Mouse (Mus musculus) liver, adult (tissue): ENCODE measurements around the gene Pak4.
A peak's percentile ranks its signal among the peaks of the same experiment; 100 is the strongest.

Experiments used
- GATA4 ChIP-seq: IDR thresholded peaks from 2 replicates; pipeline ENCODE4 v1.6.1; 2014; ENCODE audit warnings: mild to moderate bottlenecking, low read length; ENCODE audit not compliant: insufficient replicate concordance

Pak4 gene

DNA sequence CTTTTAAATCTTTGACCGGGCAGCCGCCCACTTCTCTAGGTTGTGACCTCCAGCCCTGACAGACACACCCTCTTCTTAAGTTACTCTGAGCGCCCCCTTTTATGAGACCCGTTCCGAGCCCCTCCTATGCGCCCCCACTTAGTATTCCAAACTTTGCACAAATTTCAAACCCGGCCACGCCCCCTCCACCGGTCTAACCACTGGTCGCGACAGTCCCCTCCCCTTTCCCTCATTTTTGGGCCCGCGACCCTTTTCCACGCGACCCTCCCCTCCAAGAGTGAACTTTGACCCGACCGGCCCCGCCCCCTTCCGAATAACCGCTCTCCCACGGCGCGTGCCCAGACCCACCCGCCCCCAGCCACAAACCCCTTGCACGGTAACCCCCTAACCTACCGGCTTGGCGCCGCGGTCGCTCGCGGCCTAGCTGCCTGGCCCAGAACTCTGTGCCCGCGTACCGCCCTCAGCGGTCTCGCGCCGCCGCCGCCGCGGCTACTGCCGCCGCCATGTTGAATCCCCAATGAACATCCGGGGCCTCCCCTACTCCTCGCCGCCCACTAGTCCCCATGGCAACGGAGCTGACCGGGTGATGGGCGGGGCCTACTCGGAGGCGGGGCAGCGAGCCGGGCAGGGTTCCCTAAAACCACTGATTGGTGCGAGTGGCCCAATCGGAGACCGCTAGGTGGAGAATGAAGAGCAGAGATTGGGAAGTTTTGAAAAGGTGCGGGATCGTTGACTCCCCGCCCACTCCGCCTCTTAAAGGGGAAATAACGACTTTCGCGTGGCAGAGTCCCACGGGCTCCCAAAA lies at the start of gene Pak4, which contains the start of gene Samd4b:
Pak4 (minus strand) TSS at position 544 of the 805 bp plus-strand sequence.
Samd4b (minus strand) TSS at position 503 of the 805 bp plus-strand sequence.
- no peak; the same call in 1 of the 2 replicates for TF ChIP-seq GATA4

DNA sequence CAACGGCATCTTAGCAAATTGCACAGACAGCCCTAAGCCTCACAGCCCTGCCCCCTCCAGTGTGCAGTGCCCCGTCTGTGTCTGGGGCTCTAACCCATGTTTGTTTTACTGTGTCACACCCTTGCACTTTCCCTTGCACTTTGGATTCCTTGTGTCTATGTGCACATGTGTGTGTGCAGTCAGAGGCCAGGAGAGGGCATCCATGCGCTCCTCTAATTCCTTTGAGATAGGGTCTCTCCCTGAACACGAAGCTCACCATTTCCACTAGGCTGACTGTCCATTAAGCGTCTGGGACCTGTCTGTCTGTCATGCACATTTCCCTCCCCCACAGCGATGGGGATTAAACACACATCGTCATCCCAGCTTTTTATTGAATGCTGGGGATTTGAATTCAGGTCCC lies 49.0 kb upstream of the Pak4 start:
- no peak for TF ChIP-seq GATA4

DNA sequence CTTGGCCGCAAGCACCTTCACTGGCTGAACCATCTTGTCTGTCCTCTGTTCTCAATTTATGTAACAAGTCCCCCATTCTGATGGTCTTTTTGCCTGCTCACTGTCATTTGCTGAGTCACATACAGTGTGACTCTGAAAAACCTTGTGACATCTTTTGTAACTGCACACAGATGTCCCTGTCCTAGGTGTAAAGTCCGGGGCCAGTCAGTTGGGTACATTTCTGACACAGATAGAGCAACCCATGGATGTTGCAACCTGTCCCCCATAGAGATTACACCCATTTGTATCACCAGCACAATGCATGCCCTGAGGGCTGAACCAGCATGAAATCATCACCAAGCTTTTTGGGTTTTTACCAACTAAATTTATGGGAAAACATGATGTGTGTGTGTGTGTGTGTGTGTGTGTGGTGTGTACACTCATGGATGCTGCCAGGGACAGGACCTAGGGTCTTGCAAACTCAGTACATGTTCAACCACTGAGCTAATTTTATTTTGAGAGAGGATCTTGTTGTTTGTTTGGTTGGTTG lies 48.0 kb upstream of the Pak4 start:
- TF ChIP-seq GATA4 = peak; percentile 49; the same call in 1 of the 2 replicates

DNA sequence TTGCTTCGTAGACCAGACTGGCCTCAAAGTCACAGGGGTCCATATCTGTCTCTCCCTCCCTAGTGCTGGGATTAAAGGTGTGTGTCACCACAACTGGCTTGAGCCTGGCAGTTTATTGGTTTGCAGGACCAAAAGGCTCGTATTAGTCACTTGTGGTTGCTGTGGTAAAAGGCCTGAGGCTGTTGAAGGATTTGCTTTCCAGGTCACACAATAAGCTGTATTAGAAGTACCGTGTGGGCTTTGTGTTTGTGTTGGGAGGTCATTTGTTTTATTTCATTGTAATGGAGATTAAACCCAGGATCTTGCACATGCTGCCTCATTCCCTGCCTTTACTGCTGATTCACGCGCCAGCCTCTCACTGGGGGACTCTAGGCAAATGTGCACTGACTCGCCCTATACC lies 47.4 kb upstream of the Pak4 start:
- no peak for TF ChIP-seq GATA4

DNA sequence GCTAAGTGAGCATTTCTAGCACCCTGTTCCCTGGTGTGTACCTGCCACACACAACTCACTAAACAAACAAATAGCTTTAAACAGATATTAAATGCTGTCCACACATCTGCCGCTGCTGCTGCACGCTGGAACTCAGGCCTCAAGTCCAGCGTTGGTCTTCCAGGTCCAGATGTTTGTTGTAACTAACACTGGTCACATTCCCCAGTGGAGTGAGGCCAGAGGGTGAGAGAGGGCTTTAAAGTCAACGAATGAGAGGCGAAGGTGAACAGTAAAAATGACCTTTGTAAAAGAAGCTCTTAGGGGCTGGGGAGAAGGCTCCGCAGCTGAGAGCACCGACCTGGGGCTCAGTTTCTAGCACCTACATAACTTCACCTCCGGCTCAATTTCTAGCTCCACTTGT lies 43.6 kb upstream of the Pak4 start:
- TF ChIP-seq GATA4 = no peak

DNA sequence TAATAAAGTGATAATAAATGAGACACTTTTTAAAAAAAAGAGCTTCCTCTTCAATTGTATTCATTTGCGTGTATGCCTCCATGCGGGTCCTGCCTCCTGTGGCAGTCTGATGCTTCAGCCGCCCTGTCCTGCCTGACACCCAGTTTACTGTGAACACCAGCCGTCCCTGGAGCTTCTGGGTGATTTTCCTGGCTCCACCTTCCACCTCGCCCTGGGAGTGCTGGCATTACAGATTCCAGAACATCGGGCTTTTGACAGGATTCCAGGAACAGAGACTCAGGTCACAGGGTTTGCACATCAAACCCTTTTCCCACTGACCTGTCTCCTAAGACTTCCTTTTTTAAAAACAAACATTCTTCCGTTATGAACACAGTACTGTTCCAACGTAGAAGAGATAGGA lies 39.5 kb upstream of the Pak4 start:
- no peak for TF ChIP-seq GATA4

DNA sequence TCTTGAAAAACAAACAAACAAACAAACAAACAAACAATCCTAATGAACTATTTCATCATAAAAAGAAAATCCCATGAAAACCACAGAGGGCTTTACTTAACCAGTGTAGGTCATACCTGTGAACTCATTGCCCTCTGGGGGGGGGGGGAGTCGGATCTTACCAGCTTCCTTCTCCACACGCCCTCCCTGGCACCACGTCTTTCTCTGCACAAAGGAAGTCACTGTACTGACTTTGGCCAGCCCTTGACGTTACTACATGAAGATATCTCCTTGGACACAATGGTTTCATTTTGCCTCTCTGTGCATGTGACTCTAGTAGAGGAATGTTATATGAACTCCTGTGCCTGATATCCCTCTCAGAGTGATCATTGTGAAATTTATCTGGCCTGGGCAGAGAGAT lies 36.1 kb upstream of the Pak4 start:
- no peak for TF ChIP-seq GATA4

DNA sequence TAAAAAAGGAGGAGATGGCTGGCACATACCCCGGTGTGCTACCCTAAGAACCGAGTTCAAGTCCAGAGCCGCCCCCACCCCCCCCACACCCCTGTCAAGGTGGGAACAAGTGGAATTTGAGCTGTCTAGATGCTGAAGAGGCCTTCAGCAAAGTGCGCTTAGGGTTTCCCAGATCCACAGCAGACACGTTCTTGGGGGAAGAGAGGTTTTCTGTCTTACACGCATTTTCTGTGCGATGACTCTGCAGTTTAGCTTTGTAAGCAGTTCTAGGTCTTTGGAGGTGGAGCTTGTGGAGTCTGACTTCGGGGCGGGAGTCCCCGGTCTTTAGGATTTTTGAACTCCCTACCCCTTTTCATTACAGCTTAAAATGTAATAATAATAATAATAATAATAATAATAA lies 33.1 kb upstream of the Pak4 start, which contains the start of gene Acp7:
Acp7 (minus strand) TSS at position 260 of the 400 bp plus-strand sequence.
- TF ChIP-seq GATA4 = no peak

DNA sequence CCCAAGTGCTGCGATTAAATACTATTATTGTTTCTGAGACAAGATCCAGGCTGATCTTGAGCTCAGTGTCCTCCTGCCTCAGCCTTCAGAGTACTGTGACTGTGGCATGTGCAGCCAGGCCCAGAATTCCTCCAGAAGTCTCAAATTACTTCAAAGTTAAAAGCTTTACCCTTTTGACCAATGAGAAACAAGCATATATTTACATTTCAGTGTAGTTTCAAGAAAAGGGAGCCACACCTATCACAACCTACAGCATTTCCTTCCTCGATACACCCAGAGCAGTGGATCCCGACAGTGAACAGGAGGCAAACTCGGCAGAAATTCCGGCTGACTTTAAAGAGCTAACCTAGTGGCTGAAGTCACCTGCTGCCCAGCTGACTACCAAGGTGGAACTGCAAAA lies 26.8 kb upstream of the Pak4 start:
- TF ChIP-seq GATA4 = no peak

DNA sequence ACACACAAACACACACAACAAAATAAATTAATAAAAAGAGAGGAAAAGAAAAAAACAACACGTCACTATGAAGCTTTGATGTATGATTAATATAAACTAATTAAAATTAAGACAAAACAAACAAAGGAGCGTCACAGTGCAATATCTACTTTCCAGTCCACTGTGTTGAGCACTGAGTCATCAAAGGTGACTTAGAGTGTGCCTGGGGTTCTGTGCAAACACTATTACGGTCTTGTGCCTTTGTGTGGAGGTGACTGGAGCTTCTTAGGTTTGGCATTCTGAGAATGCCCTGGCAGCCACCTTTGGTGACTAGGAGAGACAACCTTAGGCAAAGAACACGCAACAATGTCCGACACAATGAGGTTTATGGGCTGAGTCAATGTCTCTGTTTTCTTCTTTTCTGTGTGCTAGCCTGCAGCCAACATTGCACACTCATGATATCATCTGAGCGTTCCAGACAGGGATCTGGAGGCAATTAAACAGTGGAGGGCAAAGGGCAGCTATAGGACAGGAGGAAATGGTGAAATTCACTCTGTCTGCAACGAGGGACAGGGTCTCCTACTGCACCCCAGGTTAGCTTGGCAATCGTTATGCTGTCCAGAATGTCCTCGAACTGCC lies 21.2 kb upstream of the Pak4 start:
- TF ChIP-seq GATA4 = no peak

DNA sequence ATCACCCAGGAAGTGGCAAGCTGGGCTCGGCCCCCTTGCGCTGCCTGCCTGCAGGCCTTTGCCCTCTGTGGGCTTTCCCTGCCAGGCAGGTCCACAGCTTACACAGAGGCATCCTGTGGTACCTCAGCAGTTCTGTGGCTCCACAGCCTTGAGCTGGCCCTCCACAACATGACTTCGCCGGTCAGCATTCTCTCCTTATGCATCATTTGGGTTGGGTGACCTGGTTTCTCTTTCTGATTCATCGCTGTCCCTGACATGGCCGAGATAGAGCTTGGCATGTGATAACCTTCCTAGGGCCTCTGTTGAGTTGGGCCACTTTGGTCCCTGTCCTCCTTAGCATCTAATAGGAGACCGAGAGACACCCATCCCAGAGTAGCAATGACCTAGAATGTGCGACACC lies 8.0 kb upstream of the Pak4 start:
- no peak for TF ChIP-seq GATA4

DNA sequence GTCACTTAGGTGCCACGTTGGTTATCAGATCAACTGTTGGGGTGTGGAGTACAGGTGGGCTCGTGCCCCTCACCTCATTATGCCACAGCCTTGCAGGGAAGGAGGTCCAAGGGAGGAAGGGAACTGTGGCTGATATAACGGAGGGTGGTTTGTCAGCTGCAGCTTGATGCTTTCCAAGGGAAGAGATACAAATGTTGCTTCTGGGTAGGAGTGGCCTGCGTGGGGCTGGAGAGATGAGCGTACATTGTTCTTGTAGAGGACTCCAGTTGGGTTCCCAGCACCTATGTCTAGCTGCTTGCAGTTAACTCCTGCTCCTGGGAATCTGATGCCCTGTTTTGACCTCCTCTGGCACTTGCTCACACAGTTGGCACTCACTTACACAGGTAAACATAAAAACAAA lies 5.2 kb upstream of the Pak4 start:
- TF ChIP-seq GATA4 = no peak

DNA sequence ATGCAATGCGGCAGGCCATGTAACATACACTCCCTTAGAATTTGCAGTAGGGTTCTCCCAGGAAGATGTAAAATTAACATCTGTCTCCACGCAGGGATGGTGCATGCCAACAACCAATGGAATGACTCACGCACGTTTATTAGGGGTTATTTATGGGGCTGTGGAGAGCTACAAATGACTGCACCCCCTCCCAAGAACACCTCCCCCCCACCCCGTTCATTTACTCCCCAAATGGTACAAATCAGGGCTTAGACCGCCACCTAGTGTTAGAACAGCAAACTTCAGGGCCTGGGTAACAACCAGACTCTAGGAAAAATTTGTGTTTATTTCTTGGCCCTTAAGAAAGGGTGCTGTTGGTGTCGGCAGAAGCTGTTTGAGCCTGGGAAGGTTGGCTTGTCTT lies 3.7 kb upstream of the Pak4 start:
- TF ChIP-seq GATA4 = no peak

DNA sequence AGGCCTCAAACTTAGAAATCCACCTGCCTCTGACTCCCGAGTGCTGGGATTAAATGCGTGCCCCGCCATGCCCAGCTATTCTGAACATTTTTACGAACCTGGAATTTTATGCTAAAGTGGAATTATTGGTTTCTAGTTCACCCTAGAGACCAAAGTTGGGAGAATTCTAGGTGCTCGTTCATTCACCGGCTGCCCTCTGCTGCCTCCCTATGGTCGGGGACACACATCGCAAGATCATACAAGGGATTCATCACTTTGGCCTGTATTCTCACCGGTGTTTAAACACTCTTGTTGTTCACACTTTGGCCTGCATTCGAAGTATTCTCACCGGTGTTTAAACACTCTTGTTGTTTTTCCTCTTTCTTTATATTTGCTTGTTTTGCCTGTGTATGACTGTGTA lies 3.0 kb upstream of the Pak4 start:
- TF ChIP-seq GATA4 = no peak

DNA sequence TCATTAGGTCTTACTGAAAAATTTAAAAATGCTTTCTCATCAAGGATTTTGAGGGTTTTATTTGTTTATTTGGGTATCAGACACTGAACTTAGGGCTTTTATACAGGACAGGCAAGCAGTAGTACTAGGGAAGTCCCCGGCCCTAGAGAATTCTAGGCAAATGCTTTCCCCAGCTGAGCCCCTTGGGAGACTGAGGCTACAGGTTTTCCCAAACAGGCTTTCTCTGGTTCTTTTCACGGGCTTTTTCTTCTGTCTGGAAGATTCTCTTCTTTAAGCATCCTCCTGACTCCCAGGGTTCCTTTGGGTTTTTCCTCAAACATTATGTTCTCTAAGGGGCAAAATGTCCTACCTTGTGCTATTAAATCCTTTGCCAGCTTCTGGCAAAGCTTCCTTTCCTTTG lies 966 bp upstream of the Pak4 start:
- TF ChIP-seq GATA4 = no peak

DNA sequence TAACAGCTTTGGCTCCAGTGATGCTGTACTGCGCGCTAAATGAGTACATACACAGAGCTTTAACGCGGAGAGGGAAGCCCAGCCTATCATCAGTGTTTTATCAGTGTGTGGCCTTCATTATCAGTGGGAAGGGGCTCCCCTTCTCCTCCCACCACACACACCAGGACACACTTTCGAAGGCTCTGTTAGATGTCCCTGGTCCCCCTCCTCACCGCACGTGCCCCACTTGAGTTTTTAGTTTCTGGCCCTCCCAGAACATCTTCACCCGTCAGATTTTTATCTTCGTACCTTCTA lies 761 bp downstream of the Pak4 start:
- no peak for TF ChIP-seq GATA4
